Mouse (Mus musculus) C2C12 (cell line): ENCODE measurements around the gene Srd5a3.

Source experiments
- CEBPB ChIP-seq: IDR thresholded peaks from one replicate; pipeline ENCODE4 v1.6.1; 2011; ENCODE audit warnings: low read depth, mild to moderate bottlenecking, control low read depth, moderate library complexity
- CTCF ChIP-seq: IDR thresholded peaks from one replicate; pipeline ENCODE4 v1.5.1; 2011; ENCODE audit not compliant: control insufficient read depth, insufficient read depth, insufficient read length
- FOSL1 ChIP-seq: IDR thresholded peaks from one replicate; pipeline ENCODE4 v1.8.0; 2011; ENCODE audit warnings: mild to moderate bottlenecking, low read length; ENCODE audit not compliant: poor library complexity, insufficient read depth, severe bottlenecking
- MAX ChIP-seq: IDR thresholded peaks from one replicate; pipeline ENCODE4 v1.6.1; 2011; ENCODE audit warnings: mild to moderate bottlenecking, control low read depth
- MYOD1 ChIP-seq: IDR thresholded peaks from one replicate; pipeline ENCODE4 v1.6.1; 2011; ENCODE audit warnings: low read depth; ENCODE audit not compliant: control insufficient read depth, insufficient read length
- MYOG ChIP-seq: IDR thresholded peaks from one replicate; pipeline ENCODE4 v1.6.1; 2011; ENCODE audit not compliant: control insufficient read depth, insufficient read length; ENCODE audit errors: extremely low read depth
- USF1 ChIP-seq: IDR thresholded peaks from one replicate; pipeline ENCODE4 v1.6.1; 2011; ENCODE audit warnings: low read depth, mild to moderate bottlenecking, control low read depth, moderate library complexity

- TF ChIP-seq MAX (no peak), MYOG (no peak), CTCF (no peak), MYOD1 (no peak), USF1 (no peak), FOSL1 (no peak), CEBPB (no peak)
Observed at GRCm38 (mm10) chr5:76111173-76111572, 28.9 kb upstream of the Srd5a3 start.
